ENCODE assay signal across 19 mouse cellular contexts in the genomic region with DNA sequence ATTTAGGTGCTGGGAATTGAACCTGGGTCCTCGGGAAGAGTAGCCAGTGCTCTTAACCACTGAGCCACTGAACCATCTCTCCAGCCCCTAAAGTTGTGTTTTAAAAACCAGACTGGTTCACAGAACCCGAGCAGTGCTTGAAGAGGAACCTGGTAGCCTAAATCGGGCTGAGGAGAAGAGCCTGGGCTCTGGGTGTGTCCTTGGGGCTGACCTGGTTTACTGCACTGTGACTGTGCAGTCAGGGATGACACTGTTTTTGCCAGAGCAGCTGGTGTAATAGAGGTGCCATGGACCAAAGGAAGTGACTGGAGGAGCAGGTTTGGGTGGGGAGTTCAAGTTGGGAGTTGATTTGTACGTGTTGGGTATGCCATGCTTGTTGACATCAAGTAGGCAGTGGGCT. TPM values are rescaled to one million over a fixed set of nuclear protein-coding genes. Genes with fewer than 3 reads are reported as not detected.
DNase-seq lines count a peak whose midpoint lies in the region; ATAC-seq and TF ChIP-seq lines count a peak whose summit lies in the region.
"Had no signal": no experiment of that assay in that cellular context is flagged by ENCODE, and none has a peak within 500 bp of the region (broad histone marks: within the 10 kb centered on the region; RNA-seq: fewer than 3 reads in every experiment).

No protein-coding gene starts in this region.

- 87% methylated on average over 4 of the region's 4 CpGs for WGBS in stomach, postnatal 0 days
- 92% methylated on average over 4 of the region's 4 CpGs for WGBS in forebrain, embryonic 11.5 days

- H3K9ac ChIP-seq in stomach, postnatal 0 days (ENCODE audit: low read length), result no peak overlapping the region
- no peak overlapping the region for H3K9ac ChIP-seq in forebrain, embryonic 11.5 days (ENCODE audit: low read length)
- H3K9ac ChIP-seq: forebrain, embryonic 15.5 days; heart, embryonic 12.5 days; hindbrain, embryonic 12.5 days had no signal

- H3K9me3 ChIP-seq in stomach, postnatal 0 days (ENCODE audit: control insufficient read depth, low read length), result no peaks in the 10 kb centered on the region
- H3K9me3 ChIP-seq in forebrain, embryonic 11.5 days (ENCODE audit: control insufficient read depth, low read length), result no peaks in the 10 kb centered on the region
- H3K9me3 ChIP-seq: forebrain, embryonic 15.5 days had no signal

- DNase-seq in heart, adult 11 months, result peak; percentile 84
- no peak for DNase-seq in heart, postnatal 25 days (ENCODE audit: low spot score)
- peak; percentile 25 for DNase-seq in 416B (ENCODE audit: low read depth)
- DNase-seq in stomach, postnatal 0 days (ENCODE audit: low spot score), result peak; percentile 8
- DNase-seq in forebrain, embryonic 11.5 days (ENCODE audit: low spot score), result no peak
- DNase-seq: adrenal gland, postnatal 10 days; cerebellum, adult 18-20 months; cerebellum, adult 9-11 months; gastrocnemius, postnatal 10 days; heart, postnatal 4 days had no signal

- H3K27ac ChIP-seq in brown adipose tissue, adult 24 weeks (replicated peaks; ENCODE audit: low read depth, low read length), result 0 out of 2 replicates have a peak overlapping the region, but pooled peaks have one; percentile 18
- no peak overlapping the region for H3K27ac ChIP-seq in stomach, postnatal 0 days (replicated peaks)
- H3K27ac ChIP-seq in forebrain, embryonic 11.5 days (ENCODE audit: low read depth, low read length), result no peak overlapping the region
- H3K27ac ChIP-seq: embryonic facial prominence, embryonic 10.5 days; forebrain, embryonic 15.5 days; heart, adult 2 months; hindbrain, embryonic 12.5 days had no signal

- no peak for TF ChIP-seq EP300 in stomach, postnatal 0 days (optimal IDR thresholded peaks at IDR 0.05)

- no peak for ATAC-seq in stomach, postnatal 0 days (ENCODE audit: low FRiP score, low TSS enrichment)
- no peak for ATAC-seq in forebrain, embryonic 11.5 days (replicated peaks; ENCODE audit: low FRiP score)
- ATAC-seq in megakaryocyte-erythroid progenitor cell, adult 5-6 weeks (replicated peaks; ENCODE audit: low FRiP score, low TSS enrichment, poor library complexity, severe bottlenecking), result no peak
- ATAC-seq: forebrain, embryonic 15.5 days; hindbrain, embryonic 16.5 days; inflammation-experienced regulatory T-cells, adult 6 months had no signal

- H3K27me3 ChIP-seq in stomach, postnatal 0 days (ENCODE audit: control insufficient read depth, insufficient read depth, low read length), result no peaks in the 10 kb centered on the region
- H3K27me3 ChIP-seq in forebrain, embryonic 11.5 days (ENCODE audit: control insufficient read depth, insufficient read depth, low read length), result no peaks in the 10 kb centered on the region
- H3K27me3 ChIP-seq: forebrain, embryonic 15.5 days; heart, embryonic 12.5 days; hindbrain, embryonic 12.5 days had no signal

- H3K4me2 ChIP-seq in stomach, postnatal 0 days (replicated peaks; ENCODE audit: low read depth), result no peak overlapping the region
- H3K4me2 ChIP-seq in forebrain, embryonic 11.5 days (ENCODE audit: low read depth, low read length, severe bottlenecking), result no peak overlapping the region
- H3K4me2 ChIP-seq: forebrain, embryonic 15.5 days; heart, embryonic 12.5 days; hindbrain, embryonic 12.5 days had no signal

- no peak overlapping the region for H3K4me3 ChIP-seq in brown adipose tissue, adult 24 weeks (ENCODE audit: insufficient read depth, low read depth, low read length)
- no peak overlapping the region for H3K4me3 ChIP-seq in stomach, postnatal 0 days (ENCODE audit: low read depth, low read length)
- no peak overlapping the region for H3K4me3 ChIP-seq in forebrain, embryonic 11.5 days (ENCODE audit: low read depth, low read length)
- H3K4me3 ChIP-seq: embryonic facial prominence, embryonic 10.5 days; forebrain, embryonic 15.5 days; heart, adult 2 months; heart, embryonic 12.5 days; hindbrain, embryonic 12.5 days had no signal

- intact Hi-C loops in heart, postnatal 25 days (cut with DNase I), result no loop called here

- H3K4me1 ChIP-seq in brown adipose tissue, adult 24 weeks (ENCODE audit: control insufficient read depth, insufficient read depth, insufficient read length, low read length), result peaks cover 18% of the 10 kb centered on the region
- no peaks in the 10 kb centered on the region for H3K4me1 ChIP-seq in stomach, postnatal 0 days (replicated peaks; ENCODE audit: control insufficient read depth, insufficient read depth)
- H3K4me1 ChIP-seq in forebrain, embryonic 11.5 days (replicated peaks; ENCODE audit: control insufficient read depth, insufficient read depth, low read length), result no peaks in the 10 kb centered on the region
- H3K4me1 ChIP-seq: embryonic facial prominence, embryonic 10.5 days; forebrain, embryonic 15.5 days had no signal

- no peak for TF ChIP-seq CTCF in stomach, postnatal 0 days (IDR thresholded peaks at IDR 0.05; ENCODE audit: low read depth)

- 0 out of 2 replicates have a peak, but pooled peaks cover 2% of the 10 kb centered on the region for H3K36me3 ChIP-seq in stomach, postnatal 0 days (ENCODE audit: control insufficient read depth, insufficient read depth, low read length)
- peaks cover 6% of the 10 kb centered on the region for H3K36me3 ChIP-seq in forebrain, embryonic 11.5 days (ENCODE audit: control insufficient read depth, insufficient read depth, low read length)

RNA-seq across cellular contexts. Expression of gene Sipa1l1, which starts 10.5 kb away (rescaled TPM):
- 10 to 100 TPM in 1 of 2 experiments, 1 to 10 TPM in 1; 8.7 to 10.3 TPM for total RNA-seq in heart, postnatal 25 days (2021)
- 23.9 and 29.7 TPM in 2 replicates for polyA plus RNA-seq in brown adipose tissue, adult 24 weeks (2012; ENCODE audit: insufficient read depth, insufficient read length, missing spikeins)
- 9.2 and 9.7 TPM in 2 replicates for polyA plus RNA-seq in stomach, postnatal 0 days (2015; fragmentation: Nextera tagmentation; extraction: Ambion mirVana)
- 43.2 and 48.5 TPM in 2 replicates for polyA plus RNA-seq in forebrain, embryonic 11.5 days (2014; fragmentation: Nextera tagmentation; extraction: Ambion mirVana)
- 47.1 and 51.3 TPM in 2 replicates for total RNA-seq in megakaryocyte-erythroid progenitor cell, adult 5-6 weeks (2014; fragmentation: Nextera tagmentation)
- 26.9 and 49.6 TPM in 2 replicates for total RNA-seq in megakaryocyte-erythroid progenitor cell, adult 5-6 weeks (2017)

Comparison
In these comparisons a context has a peak if more than half of its experiments do, and no peak if none do; other contexts are left out.
1. DNase-seq: peak in heart, adult 11 months (single experiment), 416B (single experiment) and stomach, postnatal 0 days (single experiment); none in heart, postnatal 25 days (single experiment) and forebrain, embryonic 11.5 days (single experiment).